Mouse (Mus musculus) heart, postnatal 0 days (tissue): Measurements from ENCODE around the gene Slc25a41.

Experiments
- CTCF ChIP-seq: IDR thresholded peaks from 2 replicates; pipeline ENCODE4 v1.5.1; 2016; ENCODE audit warnings: antibody characterized with exemption, control low read depth, low read depth
- EP300 ChIP-seq: IDR thresholded peaks from 2 replicates; pipeline ENCODE4 v1.6.1; 2016; ENCODE audit warnings: antibody characterized with exemption, low read depth

- no peak for TF ChIP-seq CTCF
- TF ChIP-seq EP300, result no peak
These were observed 51.2 kb downstream of the Slc25a41 start, which contains the start of gene Clpp for GRCm38 (mm10) chr17:56990115-56990746.
